Comparison of ENCODE assay signal across 27 mouse cellular contexts in genomic region chr1:194835238-194835637, GRCm38 (mm10).
DNase-seq lines count a peak whose midpoint lies in the region; ATAC-seq lines count a peak whose summit lies in the region.
"Had no signal": no experiment of that assay in that cellular context is flagged by ENCODE, and none has a peak within 500 bp of the region (broad histone marks: within the 10 kb centered on the region; RNA-seq: fewer than 3 reads in every experiment).

No protein-coding gene starts in this region.

- peaks cover 7% of the 10 kb centered on the region; the same call in 1 of the 2 replicates for H3K4me1 ChIP-seq in forebrain, embryonic 15.5 days
- H3K4me1 ChIP-seq in forebrain, embryonic 10.5 days: no peaks in the 10 kb centered on the region
- H3K4me1 ChIP-seq in heart, embryonic 11.5 days (ENCODE audit: control insufficient read depth, insufficient read depth, low read length): no peaks in the 10 kb centered on the region
- H3K4me1 ChIP-seq: embryonic facial prominence, embryonic 13.5 days; kidney, embryonic 15.5 days; limb, embryonic 13.5 days; lung, embryonic 15.5 days; neural tube, embryonic 12.5 days had no signal

- intact Hi-C loops in heart, postnatal 10 days (cut with DNase I): loop anchor here (5.0 kb wide), 1 partner anchor 42 kb away; no protein-coding TSS in a partner anchor

- H3K27me3 ChIP-seq in forebrain, embryonic 15.5 days: no peaks in the 10 kb centered on the region
- H3K27me3 ChIP-seq in forebrain, embryonic 10.5 days (ENCODE audit: poor library complexity, severe bottlenecking): no peaks in the 10 kb centered on the region
- no peaks in the 10 kb centered on the region for H3K27me3 ChIP-seq in heart, embryonic 11.5 days (ENCODE audit: control insufficient read depth, insufficient read depth, low read length)
- H3K27me3 ChIP-seq: embryonic facial prominence, embryonic 13.5 days; kidney, embryonic 15.5 days; limb, embryonic 13.5 days; lung, embryonic 15.5 days; neural tube, embryonic 12.5 days had no signal

- H3K4me3 ChIP-seq in forebrain, embryonic 15.5 days: no peak overlapping the region
- H3K4me3 ChIP-seq in forebrain, embryonic 10.5 days: no peak overlapping the region
- H3K4me3 ChIP-seq in heart, embryonic 11.5 days (ENCODE audit: low read depth, low read length): no peak overlapping the region
- H3K4me3 ChIP-seq: embryonic facial prominence, embryonic 13.5 days; kidney, embryonic 15.5 days; layer of hippocampus, adult 2 months; limb, embryonic 13.5 days; lung, embryonic 15.5 days; myocyte; neural tube, embryonic 12.5 days had no signal

- no peak for DNase-seq in forebrain, embryonic 10.5 days (ENCODE audit: extremely low spot score, low spot score)
- peak; percentile 39 to 44 for DNase-seq in heart, postnatal 10 days
- DNase-seq in gastrocnemius, adult 18-20 months (ENCODE audit: low spot score): peak; percentile 5
- peak; percentile 13 for DNase-seq in skeletal muscle tissue, adult 2 months (ENCODE audit: low read depth, low spot score)
- no peak for DNase-seq in kidney, postnatal 14 days
- no peak for DNase-seq in urinary bladder, postnatal 36 days (ENCODE audit: low spot score in 2 of 2)
- DNase-seq: adrenal gland, postnatal 14 days; cerebellum, adult 18-20 months; cerebellum, postnatal 10 days; kidney, adult 18-20 months; kidney, postnatal 36 days; lung, postnatal 36 days; right cerebral cortex, adult 18-20 months; thymus, adult 2 months; thymus, postnatal 36 days had no signal

- H3K36me3 ChIP-seq in forebrain, embryonic 15.5 days: no peaks in the 10 kb centered on the region
- no peaks in the 10 kb centered on the region for H3K36me3 ChIP-seq in forebrain, embryonic 10.5 days (replicated peaks)
- no peaks in the 10 kb centered on the region for H3K36me3 ChIP-seq in heart, embryonic 11.5 days (ENCODE audit: control insufficient read depth, insufficient read depth, low read length)
- H3K36me3 ChIP-seq: embryonic facial prominence, embryonic 13.5 days; kidney, embryonic 15.5 days; limb, embryonic 13.5 days; lung, embryonic 15.5 days; neural tube, embryonic 12.5 days had no signal

- no peaks in the 10 kb centered on the region for H3K9me3 ChIP-seq in forebrain, embryonic 15.5 days
- no peaks in the 10 kb centered on the region for H3K9me3 ChIP-seq in forebrain, embryonic 10.5 days
- H3K9me3 ChIP-seq in heart, embryonic 11.5 days (replicated peaks; ENCODE audit: control insufficient read depth, low read length): no peaks in the 10 kb centered on the region
- H3K9me3 ChIP-seq: embryonic facial prominence, embryonic 13.5 days; kidney, embryonic 15.5 days; limb, embryonic 13.5 days; lung, embryonic 15.5 days; neural tube, embryonic 12.5 days had no signal

- ATAC-seq in forebrain, embryonic 15.5 days (replicated peaks): peak; percentile 61; the same call in 1 of the 2 replicates
- no peak for ATAC-seq in heart, embryonic 11.5 days (replicated peaks; ENCODE audit: insufficient number of reproducible peaks, low FRiP score, low TSS enrichment)
- ATAC-seq: hindbrain, embryonic 16.5 days had no signal

- 0 out of 2 replicates have a peak overlapping the region, but pooled peaks have one; percentile 36 for H3K27ac ChIP-seq in forebrain, embryonic 15.5 days (replicated peaks)
- no peak overlapping the region for H3K27ac ChIP-seq in forebrain, embryonic 10.5 days
- H3K27ac ChIP-seq in heart, embryonic 11.5 days (ENCODE audit: low read depth, low read length): no peak overlapping the region
- H3K27ac ChIP-seq: embryonic facial prominence, embryonic 13.5 days; kidney, embryonic 15.5 days; layer of hippocampus, adult 2 months; limb, embryonic 13.5 days; lung, embryonic 15.5 days; neural tube, embryonic 12.5 days had no signal

- H3K4me2 ChIP-seq in forebrain, embryonic 15.5 days (replicated peaks): no peak overlapping the region
- H3K4me2 ChIP-seq in heart, embryonic 11.5 days: no peak overlapping the region
- H3K4me2 ChIP-seq: embryonic facial prominence, embryonic 13.5 days; kidney, embryonic 15.5 days; limb, embryonic 13.5 days; liver, embryonic 11.5 days; lung, embryonic 15.5 days; midbrain, embryonic 11.5 days; neural tube, embryonic 12.5 days had no signal

- H3K9ac ChIP-seq in forebrain, embryonic 15.5 days (replicated peaks): no peak overlapping the region
- no peak overlapping the region for H3K9ac ChIP-seq in heart, embryonic 11.5 days (ENCODE audit: low read depth, low read length)
- H3K9ac ChIP-seq: embryonic facial prominence, embryonic 13.5 days; kidney, embryonic 15.5 days; limb, embryonic 13.5 days; lung, embryonic 15.5 days; neural tube, embryonic 12.5 days had no signal

Comparison
In these comparisons a context has a peak if more than half of its experiments do, and no peak if none do; other contexts are left out.
1. DNase-seq: peak in heart, postnatal 10 days (2 of 2), gastrocnemius, adult 18-20 months (single experiment) and skeletal muscle tissue, adult 2 months (single experiment); none in forebrain, embryonic 10.5 days (single experiment), kidney, postnatal 14 days (single experiment) and urinary bladder, postnatal 36 days (0 of 2).